Mouse (Mus musculus): ENCODE data around the gene Gck. TPM values are rescaled to one million over a fixed set of nuclear protein-coding genes. Genes with fewer than 3 reads are reported as not detected.
"Not testable (repeated sequence)": the region's sequence is repeated elsewhere in the genome, so short reads cannot be mapped to it uniquely, and the experiment has no call there.

Gck gene
- polyA plus RNA-seq, 1 experiment from 2014 or later = 3.5 TPM

DNA sequence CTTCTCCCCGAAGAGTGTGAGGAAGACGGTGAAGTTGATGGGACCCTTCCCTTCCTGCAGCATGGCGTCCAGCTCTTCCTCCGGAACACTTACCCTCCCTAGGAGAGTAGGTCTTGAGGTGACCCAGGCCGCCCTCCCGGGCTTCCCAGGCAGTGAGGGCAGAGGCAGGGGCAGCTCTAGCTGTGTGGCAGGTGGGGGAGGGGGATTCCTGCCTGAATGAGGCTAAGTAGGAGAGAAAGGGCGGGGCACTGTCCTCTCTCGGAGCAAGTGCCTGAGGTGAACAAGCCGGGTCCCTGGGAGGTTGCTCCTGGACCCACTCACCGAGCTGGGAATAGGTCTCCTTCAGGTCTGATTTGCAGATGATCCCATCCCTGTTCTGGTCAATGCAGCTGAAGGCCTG is 52.0 kb downstream of the Gck start:
- ATAC-seq (ENCODE audit: insufficient number of reproducible peaks, low FRiP score, low TSS enrichment, low read depth) = no peak
- WGBS = 32% methylated on average over 10 of the region's 10 CpGs
- Histone ChIP-seq H3K36me3 (no peaks in the 10 kb centered on the region), H3K4me3 (replicated peaks) (no peak overlapping the region), H3K4me2 (replicated peaks) (no peak overlapping the region), H3K4me1 (peaks cover 38% of the 10 kb centered on the region), H3K9ac (no peak overlapping the region), H3K9me3 (replicated peaks) (no peaks in the 10 kb centered on the region), H3K27ac (replicated peaks) (no peak overlapping the region), H3K27me3 (0 out of 2 replicates have a peak, but pooled peaks cover 4% of the 10 kb centered on the region)

DNA sequence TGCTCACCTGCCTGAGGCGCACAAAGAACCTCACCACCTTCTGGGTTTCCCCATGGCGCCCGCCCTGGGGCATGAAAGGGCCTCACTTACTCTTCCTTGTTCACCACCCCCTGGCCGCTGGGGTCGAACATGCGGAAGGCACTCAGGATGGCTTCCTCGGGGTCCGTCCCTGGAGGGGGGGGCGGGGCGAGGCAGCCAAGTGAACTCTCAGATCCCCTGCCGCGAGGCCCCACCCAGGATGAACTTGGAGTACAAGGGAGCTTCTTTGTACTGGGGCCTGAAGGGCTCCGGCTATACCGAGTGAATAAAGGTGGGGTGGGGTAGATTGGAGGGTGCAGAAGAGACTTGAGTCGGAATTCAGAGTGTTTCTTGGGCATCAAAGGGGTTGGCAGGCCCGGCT is 52.7 kb downstream of the Gck start:
- Histone ChIP-seq H3K9me3 (replicated peaks) (no peaks in the 10 kb centered on the region), H3K27ac (replicated peaks) (no peak overlapping the region), H3K9ac (no peak overlapping the region), H3K4me1 (peaks cover 39% of the 10 kb centered on the region), H3K27me3 (0 out of 2 replicates have a peak, but pooled peaks cover 4% of the 10 kb centered on the region), H3K4me2 (replicated peaks) (no peak overlapping the region), H3K36me3 (no peaks in the 10 kb centered on the region), H3K4me3 (replicated peaks) (no peak overlapping the region)
- WGBS = 18% methylated on average over 16 of the region's 16 CpGs
- ATAC-seq (ENCODE audit: insufficient number of reproducible peaks, low FRiP score, low TSS enrichment, low read depth) = no peak

- WGBS = 68% methylated on average over 6 of the region's 6 CpGs
- Histone ChIP-seq H3K4me3 (replicated peaks) (no peak overlapping the region), H3K4me2 (replicated peaks) (no peak overlapping the region), H3K27ac (replicated peaks) (no peak overlapping the region), H3K36me3 (no peaks in the 10 kb centered on the region), H3K9ac (no peak overlapping the region), H3K4me1 (peaks cover 41% of the 10 kb centered on the region), H3K27me3 (no peaks in the 10 kb centered on the region), H3K9me3 (replicated peaks) (no peaks in the 10 kb centered on the region)
- no peak for ATAC-seq (ENCODE audit: insufficient number of reproducible peaks, low FRiP score, low TSS enrichment, low read depth)
Measured at GRCm38 (mm10) chr11:5893807-5894206, 56.1 kb downstream of the Gck start.

- Histone ChIP-seq H3K27me3 (no peaks in the 10 kb centered on the region), H3K4me3 (replicated peaks) (no peak overlapping the region), H3K4me1 (peaks cover 36% of the 10 kb centered on the region), H3K36me3 (no peaks in the 10 kb centered on the region), H3K27ac (replicated peaks) (no peak overlapping the region), H3K9me3 (replicated peaks) (no peaks in the 10 kb centered on the region), H3K9ac (no peak overlapping the region), H3K4me2 (replicated peaks) (no peak overlapping the region)
- 47% methylated on average over 4 of the region's 4 CpGs for whole genome bisulfite sequencing
- ATAC-seq (ENCODE audit: insufficient number of reproducible peaks, low FRiP score, low TSS enrichment, low read depth) = no peak
Measured at GRCm38 (mm10) chr11:5892810-5893368, 57.0 kb downstream of the Gck start.

DNA sequence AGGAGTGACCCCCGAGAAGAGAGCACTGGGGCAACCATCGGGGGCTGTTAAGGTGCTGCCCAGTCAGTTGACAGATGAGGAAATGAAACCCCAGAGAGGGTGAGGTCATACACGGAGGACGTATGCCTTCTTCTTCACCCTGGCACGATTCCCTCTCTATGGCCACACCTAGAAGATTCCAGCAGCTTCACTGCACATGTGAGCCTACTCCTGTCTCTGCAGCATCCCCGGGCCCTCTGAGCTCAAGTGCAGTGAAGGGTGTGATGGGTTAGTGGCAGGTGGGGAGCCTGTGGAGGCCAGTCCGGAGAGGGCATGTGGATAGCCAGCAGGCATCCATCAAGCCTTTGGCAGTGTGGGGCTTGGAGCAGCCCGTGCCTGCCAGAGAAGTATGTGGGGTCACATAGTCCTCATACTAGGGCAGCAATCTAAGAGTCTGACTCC is 57.7 kb downstream of the Gck start:
- H3K9ac ChIP-seq = no peak overlapping the region
- no peaks in the 10 kb centered on the region for H3K9me3 ChIP-seq (replicated peaks)
- no peaks in the 10 kb centered on the region for H3K27me3 ChIP-seq
- H3K4me2 ChIP-seq (replicated peaks) = no peak overlapping the region
- ATAC-seq (ENCODE audit: insufficient number of reproducible peaks, low FRiP score, low TSS enrichment, low read depth) = no peak
- WGBS = 45% methylated on average over 8 of the region's 8 CpGs
- no peak overlapping the region for H3K27ac ChIP-seq (replicated peaks)
- no peaks in the 10 kb centered on the region for H3K36me3 ChIP-seq
- peaks cover 32% of the 10 kb centered on the region for H3K4me1 ChIP-seq
- no peak overlapping the region for H3K4me3 ChIP-seq (replicated peaks)

GRCm38 (mm10) chr11:5888563-5888962 is 61.3 kb downstream of the Gck start:
- not testable (repeated sequence) for ATAC-seq (ENCODE audit: insufficient number of reproducible peaks, low FRiP score, low TSS enrichment, low read depth); H3K9ac ChIP-seq; H3K9me3 ChIP-seq (replicated peaks); H3K27ac ChIP-seq (replicated peaks); H3K36me3 ChIP-seq; H3K4me2 ChIP-seq (replicated peaks); H3K4me3 ChIP-seq (replicated peaks); H3K27me3 ChIP-seq
- peaks cover 36% of the 10 kb centered on the region for H3K4me1 ChIP-seq
- 43% methylated on average over 5 of the region's 5 CpGs for WGBS

DNA sequence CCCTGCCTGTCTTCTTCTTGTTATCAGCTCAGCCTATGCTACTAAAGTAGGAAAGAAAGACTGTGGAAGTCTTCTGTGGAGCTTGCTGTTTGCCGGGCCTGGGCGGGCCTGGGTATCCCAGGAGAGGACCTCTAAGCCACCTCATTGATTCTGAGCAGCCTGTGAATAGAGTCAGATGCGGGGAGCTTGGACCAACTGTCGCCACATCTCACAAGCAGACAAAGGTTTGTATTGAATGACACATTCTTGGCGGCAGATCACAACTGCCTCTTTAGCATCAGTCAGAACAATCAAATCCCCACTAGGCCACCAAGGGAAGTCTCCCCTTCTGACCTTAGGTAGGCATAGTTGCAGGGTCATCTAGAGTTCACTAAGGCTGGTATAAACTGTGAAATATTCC is 62.6 kb downstream of the Gck start:
- ATAC-seq (ENCODE audit: insufficient number of reproducible peaks, low FRiP score, low TSS enrichment, low read depth) = no peak
- peaks cover 30% of the 10 kb centered on the region for H3K4me1 ChIP-seq
- H3K36me3 ChIP-seq = no peaks in the 10 kb centered on the region
- no peak overlapping the region for H3K9ac ChIP-seq
- whole genome bisulfite sequencing = 47% methylated on average over 5 of the region's 5 CpGs
- H3K27me3 ChIP-seq = no peaks in the 10 kb centered on the region
- no peaks in the 10 kb centered on the region for H3K9me3 ChIP-seq (replicated peaks)
- no peak overlapping the region for H3K27ac ChIP-seq (replicated peaks)
- H3K4me2 ChIP-seq (replicated peaks) = no peak overlapping the region
- H3K4me3 ChIP-seq (replicated peaks) = no peak overlapping the region

DNA sequence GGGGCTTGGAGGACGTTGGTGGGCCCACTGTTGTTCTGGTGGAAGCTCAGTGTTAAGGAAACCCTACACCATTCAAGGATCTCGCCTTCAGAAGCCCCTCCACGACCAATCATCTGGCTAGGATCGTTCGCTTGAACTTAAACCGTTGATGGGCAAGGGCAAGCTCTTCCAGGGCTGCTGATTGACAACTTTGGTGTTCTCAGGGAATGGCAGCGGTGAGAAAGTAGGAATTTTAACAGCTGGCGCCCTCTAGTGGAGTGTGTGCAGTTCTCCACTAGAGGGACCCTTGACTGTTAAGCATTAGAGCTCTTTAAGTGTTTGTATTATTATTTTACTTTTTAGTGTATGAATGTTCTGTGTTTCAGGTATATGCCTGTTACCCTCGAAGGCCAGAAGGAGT is 63.7 kb downstream of the Gck start:
- Histone ChIP-seq H3K27me3 (no peaks in the 10 kb centered on the region), H3K4me1 (peaks cover 28% of the 10 kb centered on the region), H3K4me3 (replicated peaks) (no peak overlapping the region), H3K4me2 (replicated peaks) (no peak overlapping the region), H3K9me3 (replicated peaks) (no peaks in the 10 kb centered on the region), H3K9ac (no peak overlapping the region), H3K27ac (replicated peaks) (peak overlapping the region; percentile 34; the same call in 1 of the 2 replicates), H3K36me3 (no peaks in the 10 kb centered on the region)
- ATAC-seq (ENCODE audit: insufficient number of reproducible peaks, low FRiP score, low TSS enrichment, low read depth) = no peak
- 11% methylated on average over 9 of the region's 9 CpGs for WGBS

DNA sequence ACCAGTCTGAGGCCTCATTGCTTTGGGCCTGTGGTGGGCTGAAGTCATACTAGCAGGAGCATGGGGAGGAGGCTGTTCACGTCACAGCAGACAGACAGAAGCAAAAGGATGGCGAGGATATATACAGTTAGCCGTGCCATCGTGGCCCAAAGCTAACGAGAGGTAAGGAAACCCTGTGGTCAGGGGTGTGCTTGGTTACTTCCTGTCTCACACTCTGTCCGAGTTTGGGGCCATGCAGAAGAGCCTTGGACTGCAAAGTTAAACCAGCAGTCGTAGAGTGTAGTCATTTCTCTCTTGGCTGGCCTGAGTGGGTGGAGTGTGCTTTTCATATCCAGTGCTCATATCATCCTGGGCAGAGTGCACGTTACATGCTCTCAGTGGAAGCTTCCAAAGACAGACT is 67.4 kb downstream of the Gck start:
- ATAC-seq (ENCODE audit: insufficient number of reproducible peaks, low FRiP score, low TSS enrichment, low read depth) = no peak
- Histone ChIP-seq H3K27me3 (no peaks in the 10 kb centered on the region), H3K36me3 (no peaks in the 10 kb centered on the region), H3K4me1 (peaks cover 22% of the 10 kb centered on the region), H3K4me3 (replicated peaks) (no peak overlapping the region), H3K9me3 (replicated peaks) (no peaks in the 10 kb centered on the region), H3K27ac (replicated peaks) (no peak overlapping the region), H3K9ac (no peak overlapping the region), H3K4me2 (replicated peaks) (no peak overlapping the region)
- WGBS = 67% methylated on average over 8 of the region's 8 CpGs

- 54% methylated on average over 5 of the region's 5 CpGs for WGBS
- no peaks in the 10 kb centered on the region for H3K27me3 ChIP-seq
- H3K36me3 ChIP-seq = peaks cover 7% of the 10 kb centered on the region
- no peak for ATAC-seq (ENCODE audit: insufficient number of reproducible peaks, low FRiP score, low TSS enrichment, low read depth)
- H3K27ac ChIP-seq (replicated peaks) = no peak overlapping the region
- no peaks in the 10 kb centered on the region for H3K9me3 ChIP-seq (replicated peaks)
- no peak overlapping the region for H3K4me2 ChIP-seq (replicated peaks)
- no peak overlapping the region for H3K4me3 ChIP-seq (replicated peaks)
- H3K9ac ChIP-seq = no peak overlapping the region
- peaks cover 25% of the 10 kb centered on the region for H3K4me1 ChIP-seq
Measured at GRCm38 (mm10) chr11:5879905-5880304, 70.0 kb downstream of the Gck start.

- peaks cover 25% of the 10 kb centered on the region for H3K4me1 ChIP-seq
- no peak for ATAC-seq (ENCODE audit: insufficient number of reproducible peaks, low FRiP score, low TSS enrichment, low read depth)
- H3K36me3 ChIP-seq = peaks cover 19% of the 10 kb centered on the region
- WGBS = 37% methylated on average over 8 of the region's 8 CpGs
- peak overlapping the region; percentile 78 for H3K4me3 ChIP-seq (replicated peaks)
- H3K27ac ChIP-seq (replicated peaks) = peak overlapping the region; percentile 89
- peak overlapping the region; percentile 41; the same call in 1 of the 2 replicates for H3K9ac ChIP-seq
- H3K4me2 ChIP-seq (replicated peaks) = peak overlapping the region; percentile 63
- H3K27me3 ChIP-seq = no peaks in the 10 kb centered on the region
- no peaks in the 10 kb centered on the region for H3K9me3 ChIP-seq (replicated peaks)
Measured at GRCm38 (mm10) chr11:5878661-5879060, 71.2 kb downstream of the Gck start.

- Histone ChIP-seq H3K27me3 (no peaks in the 10 kb centered on the region), H3K4me2 (replicated peaks) (peak within 1 kb of the TSS; percentile 63), H3K4me3 (replicated peaks) (peak within 1 kb of the TSS; percentile 78), H3K9me3 (replicated peaks) (no peaks in the 10 kb centered on the region), H3K27ac (replicated peaks) (peak within 1 kb of the TSS; percentile 89), H3K9ac (peak within 1 kb of the TSS; percentile 71), H3K36me3 (peaks cover 26% of the 10 kb centered on the region), H3K4me1 (peaks cover 25% of the 10 kb centered on the region)
- ATAC-seq (ENCODE audit: insufficient number of reproducible peaks, low FRiP score, low TSS enrichment, low read depth) = peak; percentile 98
- WGBS = under 1% methylated on average over 52 of the region's 52 CpGs
Measured at GRCm38 (mm10) chr11:5877921-5878526, 71.9 kb downstream of the Gck start, which contains the start of gene Pold2. Pold2 (minus strand) TSS chr11:5878292.

Data from embryonic facial prominence, embryonic 15.5 days (tissue).